Mouse (Mus musculus): ENCODE data around the gene C1qtnf6.

DNA sequence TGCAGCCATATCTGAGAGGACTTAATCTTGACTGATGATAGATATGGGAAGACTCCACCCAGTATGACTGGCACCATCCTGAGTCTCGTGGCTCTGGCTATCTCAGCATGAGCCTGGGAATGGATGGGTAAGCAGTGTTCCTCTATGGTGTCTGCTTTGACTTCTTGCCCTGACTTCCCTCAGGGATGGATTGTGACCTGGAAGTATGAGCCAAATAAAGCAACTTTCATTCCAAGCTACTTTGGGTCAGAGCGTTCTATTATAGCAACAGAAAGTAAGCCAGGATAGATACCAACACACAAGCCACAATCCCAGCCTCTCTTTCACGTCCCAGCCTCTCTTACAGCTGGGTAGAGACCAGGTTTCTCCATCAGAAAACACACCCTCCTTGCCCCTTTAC lies 25.7 kb downstream of the C1qtnf6 start:
- TF ChIP-seq POLR2A (IDR thresholded peaks at IDR 0.05; ENCODE audit: low read depth, low read length): no peak
- TF ChIP-seq CTCF (IDR thresholded peaks at IDR 0.05; ENCODE audit: extremely low read depth, insufficient read length, insufficient replicate concordance, low read depth, low read length): no peak

Data from small intestine, adult 2 months (tissue).